Mouse (Mus musculus) embryonic facial prominence, embryonic 15.5 days (tissue): ENCODE measurements around the gene Tlcd1. TPM values are rescaled to one million over a fixed set of nuclear protein-coding genes. Genes with fewer than 3 reads are reported as not detected.

Experiments used
- ATAC-seq: fragments of 200-750 bp; cut with Nextera tagmentation; 2 replicates; pipeline ENCODE4 v1.8.0; 2017; ENCODE audit warnings: low read depth, moderate TSS enrichment; ENCODE audit not compliant: insufficient number of reproducible peaks, low FRiP score, low TSS enrichment
- H3K27ac ChIP-seq: fragments of 300-500 bp; sonication (generic); replicated peaks from 2 replicates; pipeline ENCODE4 v1.5.1; 2015; ENCODE audit warnings: mild to moderate bottlenecking, inconsistent platforms
- H3K27me3 ChIP-seq: fragments of 300-500 bp; sonication (generic); 2 replicates; pipeline ENCODE4 v1.6.1; 2015; ENCODE audit warnings: inconsistent platforms
- H3K36me3 ChIP-seq: fragments of 300-500 bp; sonication (generic); 2 replicates; pipeline ENCODE4 v1.6.1; 2015; ENCODE audit warnings: mild to moderate bottlenecking, inconsistent platforms
- H3K4me1 ChIP-seq: fragments of 300-500 bp; sonication (generic); 2 replicates; pipeline ENCODE4 v1.6.1; 2015; ENCODE audit warnings: inconsistent platforms
- H3K4me2 ChIP-seq: fragments of 300-500 bp; sonication (generic); replicated peaks from 2 replicates; pipeline ENCODE4 v1.6.1; 2015; ENCODE audit warnings: mild to moderate bottlenecking, inconsistent platforms
- H3K4me3 ChIP-seq: fragments of 300-500 bp; sonication (generic); replicated peaks from 2 replicates; pipeline ENCODE4 v1.5.1; 2015; ENCODE audit warnings: mild to moderate bottlenecking, inconsistent platforms
- H3K9ac ChIP-seq: fragments of 300-500 bp; sonication (generic); 2 replicates; pipeline ENCODE4 v1.6.1; 2015; ENCODE audit warnings: inconsistent platforms
- H3K9me3 ChIP-seq: fragments of 300-500 bp; sonication (generic); replicated peaks from 2 replicates; pipeline ENCODE4 v1.6.1; 2016; ENCODE audit warnings: inconsistent platforms
- WGBS: fragments of 180-500 bp; shearing (Covaris S2); methylation state at CpG from one replicate; pipeline ENCODE4 v1.1.7; 2015; 5-methylcytosine and 5-hydroxymethylcytosine counted together
- polyA plus RNA-seq: library from polyadenylated mRNA; unstranded; fragments of >200 nt; fragmentation: Nextera tagmentation; extraction: Ambion mirVana; gene quantifications from 2 replicates; pipeline ENCODE4 v1.2.1, GENCODE M21; 2015

Tlcd1 gene
- polyA plus RNA-seq, 1 experiment from 2014 or later = 32.8 TPM

DNA sequence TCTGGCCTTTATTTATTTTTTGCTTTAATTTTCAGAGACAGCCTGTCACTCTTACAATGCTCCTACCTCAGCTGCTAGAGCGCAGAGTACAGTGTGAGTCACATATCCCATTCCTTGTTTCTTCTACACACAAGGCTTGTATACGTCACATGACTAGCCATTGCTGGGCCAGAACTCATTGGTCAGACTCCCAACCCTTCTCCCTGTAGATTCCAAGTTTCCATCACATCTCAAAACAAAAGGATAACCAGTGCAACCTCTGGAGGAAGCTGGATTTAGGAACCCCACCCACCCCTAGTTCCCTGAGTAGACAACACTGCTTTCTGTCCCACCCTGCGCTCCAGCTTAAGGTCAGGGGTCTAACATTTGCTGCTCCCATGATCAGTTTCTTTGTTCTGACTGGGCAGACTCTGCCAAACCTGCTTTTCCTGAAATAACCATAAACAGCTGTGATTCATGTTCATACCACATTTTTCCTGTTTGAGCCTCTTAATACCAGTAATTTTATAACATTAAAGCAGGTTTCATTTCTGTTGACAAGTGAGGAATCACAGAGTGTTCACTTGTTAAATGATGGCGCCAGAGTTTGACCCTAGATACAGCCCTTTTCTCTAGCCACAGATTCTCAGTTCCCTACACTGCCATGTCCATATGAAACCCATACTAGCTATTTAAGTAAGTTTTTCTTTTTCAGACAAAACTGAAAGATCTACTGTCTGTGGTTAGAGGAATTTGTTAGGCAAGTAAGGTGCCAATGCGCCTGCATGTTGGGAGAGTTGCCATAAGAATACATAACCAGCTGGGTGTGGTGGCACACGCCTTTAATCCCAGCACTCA is 29.6 kb upstream of the Tlcd1 start:
- 72% methylated on average over 6 of the region's 6 CpGs for WGBS
- no peaks in the 10 kb centered on the region for H3K27me3 ChIP-seq
- H3K9ac ChIP-seq = no peak overlapping the region
- peak overlapping the region; percentile 34; the same call in 1 of the 2 replicates for H3K27ac ChIP-seq
- ATAC-seq = no peak
- H3K36me3 ChIP-seq = peaks cover 67% of the 10 kb centered on the region
- no peak overlapping the region for H3K4me2 ChIP-seq
- peaks cover 1% of the 10 kb centered on the region for H3K4me1 ChIP-seq
- H3K9me3 ChIP-seq = no peaks in the 10 kb centered on the region
- H3K4me3 ChIP-seq = no peak overlapping the region

DNA sequence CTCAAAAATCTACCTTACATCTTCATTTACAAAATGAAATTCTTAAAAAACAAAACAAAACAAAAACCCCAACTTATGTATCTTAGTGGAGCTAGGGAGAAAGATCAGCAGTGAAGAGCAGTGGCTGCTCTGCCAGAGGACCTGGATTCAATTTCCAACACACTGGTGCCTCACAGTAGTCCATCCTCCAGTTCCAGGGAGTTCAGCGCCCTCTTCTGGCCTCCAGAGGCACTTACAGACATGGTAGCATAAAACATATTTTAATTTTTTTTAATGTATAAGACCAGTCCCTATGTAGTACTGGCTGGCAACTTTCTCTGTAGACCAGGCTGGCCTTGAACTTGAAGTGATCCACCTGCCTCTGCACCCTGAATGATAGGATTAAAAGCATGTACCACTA is 25.4 kb upstream of the Tlcd1 start:
- no peak for ATAC-seq
- H3K9ac ChIP-seq = no peak overlapping the region
- 29% methylated on average over 1 of the region's 1 CpGs for WGBS
- no peak overlapping the region for H3K4me3 ChIP-seq
- peaks cover 50% of the 10 kb centered on the region for H3K36me3 ChIP-seq
- H3K4me1 ChIP-seq = peaks cover 25% of the 10 kb centered on the region
- no peak overlapping the region for H3K4me2 ChIP-seq
- no peaks in the 10 kb centered on the region for H3K9me3 ChIP-seq
- no peaks in the 10 kb centered on the region for H3K27me3 ChIP-seq
- H3K27ac ChIP-seq = no peak overlapping the region

DNA sequence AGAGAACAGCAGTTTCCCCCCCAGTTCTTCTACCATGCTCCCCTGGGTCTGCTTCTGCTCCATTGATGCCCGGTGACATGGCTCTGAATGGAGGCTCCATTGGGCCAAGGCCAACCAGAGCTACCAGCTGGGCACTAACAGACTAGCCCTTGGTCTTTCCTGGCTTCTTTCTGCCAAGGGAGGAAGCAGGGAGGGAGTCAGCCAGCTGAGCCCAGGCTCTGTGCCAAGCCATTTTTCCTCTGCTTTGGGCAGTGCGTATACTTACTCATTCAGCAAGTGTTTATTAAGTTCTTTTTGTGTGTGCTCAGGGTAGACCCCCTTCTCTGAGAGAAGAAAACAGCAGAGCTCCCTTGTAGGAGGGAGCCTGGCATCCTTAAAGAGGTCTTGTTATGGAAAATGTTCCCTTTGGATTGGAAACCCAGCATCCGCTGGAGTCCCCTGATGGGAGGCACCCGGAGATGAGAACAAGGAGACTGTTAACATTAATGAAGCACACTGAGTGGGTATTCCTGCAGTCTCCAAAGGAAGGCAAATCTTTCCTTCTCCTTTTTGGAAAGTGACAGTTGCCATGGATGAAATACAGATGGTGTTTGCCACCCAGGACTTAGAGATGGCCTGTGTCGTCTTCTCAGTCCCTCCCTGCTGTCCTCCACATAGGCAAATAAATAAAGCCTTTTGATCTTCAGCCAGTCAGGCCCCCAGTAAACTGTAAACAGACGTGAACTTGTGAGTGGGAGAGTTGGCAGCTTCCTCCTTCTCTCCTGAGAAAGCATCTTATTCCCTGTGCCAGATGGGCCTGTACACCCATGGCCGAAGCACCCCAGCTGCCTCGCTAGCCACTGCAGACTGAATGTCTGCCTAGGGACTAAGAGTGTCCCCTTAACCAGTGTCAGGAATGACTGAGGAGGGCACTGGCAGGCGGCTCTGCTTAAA is 23.9 kb upstream of the Tlcd1 start:
- Histone ChIP-seq H3K4me1 (peaks cover 28% of the 10 kb centered on the region), H3K4me3 (no peak overlapping the region), H3K4me2 (no peak overlapping the region), H3K27me3 (no peaks in the 10 kb centered on the region), H3K36me3 (peaks cover 54% of the 10 kb centered on the region), H3K27ac (peak overlapping the region; percentile 81), H3K9me3 (no peaks in the 10 kb centered on the region), H3K9ac (no peak overlapping the region)
- ATAC-seq = no peak
- 43% methylated on average over 9 of the region's 9 CpGs for WGBS

DNA sequence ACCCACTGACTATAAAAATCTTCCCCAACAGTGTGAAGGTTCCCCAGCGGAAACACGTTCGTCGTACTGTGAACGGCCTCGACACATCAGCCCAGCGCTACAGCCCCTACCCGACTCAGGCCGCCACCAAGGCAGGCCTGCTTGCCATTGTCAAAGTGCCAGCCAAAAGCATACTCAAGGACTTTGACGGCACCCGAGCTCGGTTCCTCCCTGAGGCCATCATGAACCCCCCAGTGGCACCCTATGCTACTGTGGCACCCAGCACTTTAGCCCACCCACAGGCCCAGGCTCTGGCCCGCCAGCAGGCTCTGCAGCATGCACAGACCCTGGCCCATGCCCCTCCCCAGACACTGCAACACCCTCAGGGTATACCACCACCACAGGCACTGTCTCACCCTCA is 22.7 kb upstream of the Tlcd1 start:
- 87% methylated on average over 13 of the region's 13 CpGs for WGBS
- Histone ChIP-seq H3K27ac (no peak overlapping the region; the same call in 1 of the 2 replicates), H3K27me3 (no peaks in the 10 kb centered on the region), H3K4me1 (peaks cover 29% of the 10 kb centered on the region), H3K4me3 (no peak overlapping the region), H3K36me3 (peaks cover 56% of the 10 kb centered on the region), H3K4me2 (no peak overlapping the region), H3K9me3 (no peaks in the 10 kb centered on the region), H3K9ac (no peak overlapping the region)
- ATAC-seq = no peak

DNA sequence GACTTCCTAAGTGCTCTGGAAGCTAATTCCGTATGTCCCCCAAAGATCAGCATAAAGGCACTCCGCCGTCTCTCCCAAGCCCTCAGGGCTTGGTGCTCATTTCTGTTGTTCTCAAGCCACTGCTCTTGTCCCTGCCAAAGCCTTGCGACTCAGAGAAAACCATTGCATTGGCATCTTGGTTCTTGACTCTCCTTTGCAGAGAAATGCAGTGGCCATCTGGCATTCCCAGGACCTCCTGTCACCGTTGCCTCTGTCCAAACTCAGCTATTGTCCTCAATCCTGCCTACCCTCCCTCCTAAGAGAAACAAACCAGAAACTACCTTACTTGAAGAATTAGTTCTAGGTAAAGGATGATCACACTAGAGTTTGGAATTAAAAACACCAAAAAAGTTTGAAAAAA is 20.8 kb upstream of the Tlcd1 start:
- no peak for ATAC-seq
- no peak overlapping the region for H3K9ac ChIP-seq
- H3K4me2 ChIP-seq = no peak overlapping the region
- peaks cover 43% of the 10 kb centered on the region for H3K4me1 ChIP-seq
- H3K27me3 ChIP-seq = no peaks in the 10 kb centered on the region
- no peaks in the 10 kb centered on the region for H3K9me3 ChIP-seq
- 62% methylated on average over 5 of the region's 5 CpGs for WGBS
- H3K36me3 ChIP-seq = peaks cover 59% of the 10 kb centered on the region
- H3K4me3 ChIP-seq = no peak overlapping the region
- peak overlapping the region; percentile 39 for H3K27ac ChIP-seq

DNA sequence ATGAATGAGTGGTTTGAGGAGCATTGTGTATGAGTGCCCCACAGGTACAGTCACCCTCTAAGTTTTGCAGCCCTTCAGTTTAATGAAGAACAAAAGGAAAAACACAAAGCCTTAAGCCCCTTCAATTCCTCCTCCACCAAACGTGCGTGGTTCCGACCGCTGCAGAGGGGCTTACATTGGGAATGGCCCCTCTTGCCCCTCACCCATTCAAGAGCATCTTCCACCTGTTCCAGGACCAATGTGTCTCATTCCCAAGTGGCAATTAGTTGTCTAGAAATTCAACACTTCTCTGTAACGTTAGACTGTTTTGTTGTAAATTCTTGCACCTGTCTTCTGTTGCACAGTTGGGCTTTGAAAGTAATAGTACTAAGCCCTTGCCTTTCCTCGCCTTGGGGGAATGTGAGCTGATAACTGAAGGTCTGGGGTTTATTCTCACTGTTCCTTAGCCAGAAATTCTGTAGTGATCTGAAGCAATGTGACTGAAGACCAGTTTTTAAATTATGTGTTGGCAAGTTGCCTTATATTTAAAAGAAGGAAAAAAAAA is 20.3 kb upstream of the Tlcd1 start:
- 57% methylated on average over 6 of the region's 6 CpGs for WGBS
- peaks cover 48% of the 10 kb centered on the region for H3K4me1 ChIP-seq
- H3K9me3 ChIP-seq = no peaks in the 10 kb centered on the region
- no peak for ATAC-seq
- H3K27me3 ChIP-seq = no peaks in the 10 kb centered on the region
- peaks cover 59% of the 10 kb centered on the region for H3K36me3 ChIP-seq
- no peak overlapping the region for H3K27ac ChIP-seq
- no peak overlapping the region for H3K9ac ChIP-seq
- H3K4me3 ChIP-seq = no peak overlapping the region
- no peak overlapping the region for H3K4me2 ChIP-seq

DNA sequence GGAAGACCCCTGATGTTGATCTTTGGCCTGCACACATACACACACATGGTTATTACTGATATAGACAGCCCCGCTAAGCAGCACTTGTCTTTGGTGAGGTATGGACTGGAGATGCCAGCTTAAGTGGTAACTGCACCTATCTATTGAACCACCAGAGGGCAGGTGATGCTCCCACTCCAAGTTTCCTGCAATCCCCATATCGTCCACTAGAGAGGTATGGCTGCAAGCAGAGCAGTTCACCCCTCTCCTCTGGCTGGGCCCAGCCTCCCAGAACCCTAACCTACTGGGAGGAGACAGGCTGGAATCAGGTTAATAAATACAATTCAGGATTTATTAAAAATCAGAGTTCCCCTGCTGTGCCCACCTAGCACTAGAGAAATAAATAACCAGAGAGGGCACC is 17.4 kb upstream of the Tlcd1 start:
- H3K4me1 ChIP-seq = peaks cover 52% of the 10 kb centered on the region
- H3K36me3 ChIP-seq = peaks cover 64% of the 10 kb centered on the region
- H3K9ac ChIP-seq = no peak overlapping the region
- 28% methylated on average over 2 of the region's 2 CpGs for WGBS
- no peaks in the 10 kb centered on the region for H3K9me3 ChIP-seq
- H3K4me2 ChIP-seq = no peak overlapping the region
- H3K27ac ChIP-seq = no peak overlapping the region
- H3K27me3 ChIP-seq = no peaks in the 10 kb centered on the region
- no peak overlapping the region for H3K4me3 ChIP-seq
- ATAC-seq = no peak

DNA sequence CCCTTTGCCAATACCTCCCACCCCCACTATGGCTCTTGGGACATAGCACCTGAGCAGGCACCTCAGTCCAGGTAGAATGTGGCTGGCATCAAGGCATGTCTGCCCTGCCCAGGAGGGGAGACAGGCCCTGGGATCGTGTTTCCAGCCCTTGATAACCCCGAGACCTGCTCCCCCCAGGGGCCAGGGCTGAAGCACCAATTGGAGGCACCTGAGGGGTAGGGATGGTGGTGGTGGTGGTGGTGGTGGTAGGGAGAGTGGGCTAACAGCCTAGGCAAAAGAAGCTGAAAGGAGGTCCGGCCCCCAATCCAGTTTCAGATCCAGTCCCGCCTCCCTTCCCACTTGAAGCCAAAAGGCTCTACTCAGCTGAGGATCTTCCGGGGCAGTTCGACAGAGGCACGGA is 17.0 kb upstream of the Tlcd1 start:
- Histone ChIP-seq H3K9me3 (no peaks in the 10 kb centered on the region), H3K9ac (no peak overlapping the region), H3K27ac (0 out of 2 replicates have a peak overlapping the region, but pooled peaks have one; percentile 11), H3K4me3 (no peak overlapping the region), H3K4me2 (no peak overlapping the region), H3K36me3 (peaks cover 59% of the 10 kb centered on the region), H3K27me3 (no peaks in the 10 kb centered on the region), H3K4me1 (peaks cover 50% of the 10 kb centered on the region)
- WGBS = 70% methylated on average over 7 of the region's 7 CpGs
- no peak for ATAC-seq

DNA sequence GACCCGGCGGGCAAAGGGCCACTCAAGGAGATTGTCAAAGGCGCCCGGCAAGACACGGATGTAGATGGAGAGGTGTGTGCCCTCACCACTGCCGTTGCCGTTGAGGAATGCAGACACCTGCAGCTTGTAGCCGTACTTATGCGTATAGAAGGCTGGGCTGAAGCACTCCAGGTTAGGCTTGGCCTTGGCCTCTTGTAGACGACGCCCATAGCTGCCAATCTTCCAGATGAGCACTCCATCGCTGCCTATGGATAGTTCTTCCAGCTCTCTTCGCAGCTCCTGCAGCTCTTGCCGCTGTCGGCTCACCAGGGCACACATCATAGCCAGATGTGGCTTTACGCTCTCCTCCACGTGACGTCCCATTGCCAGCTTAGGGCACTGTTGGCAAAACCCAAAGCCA is 16.3 kb upstream of the Tlcd1 start:
- no peak for ATAC-seq
- WGBS = 78% methylated on average over 18 of the region's 18 CpGs
- peaks cover 50% of the 10 kb centered on the region for H3K4me1 ChIP-seq
- no peak overlapping the region for H3K4me2 ChIP-seq
- no peak overlapping the region for H3K4me3 ChIP-seq
- H3K27me3 ChIP-seq = no peaks in the 10 kb centered on the region
- H3K9me3 ChIP-seq = no peaks in the 10 kb centered on the region
- H3K36me3 ChIP-seq = peaks cover 55% of the 10 kb centered on the region
- peak overlapping the region; percentile 11; the same call in 1 of the 2 replicates for H3K27ac ChIP-seq
- H3K9ac ChIP-seq = no peak overlapping the region

DNA sequence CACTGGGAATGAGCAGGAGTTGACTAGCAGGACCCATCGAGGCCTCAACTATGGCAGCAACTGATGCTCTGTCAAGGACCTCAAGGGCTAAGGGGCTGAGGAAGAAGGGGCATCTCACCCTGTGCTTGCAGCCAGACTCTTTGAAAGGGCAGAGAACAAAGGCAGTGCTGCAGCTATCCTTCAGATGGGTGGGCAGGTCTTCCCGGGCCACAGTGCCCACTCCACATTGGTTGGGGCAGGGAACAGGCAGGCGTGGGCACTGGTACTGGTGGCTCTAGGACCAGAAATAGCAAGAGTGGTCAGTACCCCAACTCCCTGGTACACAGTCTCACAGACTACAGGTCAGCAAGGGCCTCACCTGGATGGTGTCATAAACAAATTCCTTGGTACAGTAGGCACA is 15.8 kb upstream of the Tlcd1 start:
- ATAC-seq = no peak
- no peaks in the 10 kb centered on the region for H3K27me3 ChIP-seq
- H3K36me3 ChIP-seq = peaks cover 55% of the 10 kb centered on the region
- WGBS = 88% methylated on average over 3 of the region's 3 CpGs
- peaks cover 51% of the 10 kb centered on the region for H3K4me1 ChIP-seq
- no peaks in the 10 kb centered on the region for H3K9me3 ChIP-seq
- H3K4me3 ChIP-seq = no peak overlapping the region
- H3K9ac ChIP-seq = no peak overlapping the region
- H3K27ac ChIP-seq = peak overlapping the region; percentile 11; the same call in 1 of the 2 replicates
- no peak overlapping the region for H3K4me2 ChIP-seq

DNA sequence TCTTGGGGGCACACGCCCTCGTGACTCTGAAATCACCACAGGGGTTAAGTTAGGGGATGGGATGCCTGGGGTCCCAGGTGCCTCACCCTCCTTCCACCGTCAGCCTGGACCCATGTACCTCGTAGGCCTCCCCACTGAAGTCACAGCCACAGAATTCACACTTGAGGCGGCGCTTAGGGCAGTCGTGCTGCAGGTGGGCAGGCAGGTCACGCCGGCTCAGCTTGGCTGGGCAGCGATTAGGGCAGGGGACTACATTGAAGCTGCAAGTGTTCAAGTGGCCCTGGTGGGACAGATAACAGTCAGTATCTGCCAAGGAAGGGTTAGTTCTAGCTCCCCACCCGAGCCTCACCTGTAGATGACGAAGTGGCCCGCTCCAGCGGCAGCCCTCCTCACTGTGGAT is 15.3 kb upstream of the Tlcd1 start:
- Histone ChIP-seq H3K27me3 (no peaks in the 10 kb centered on the region), H3K36me3 (peaks cover 55% of the 10 kb centered on the region), H3K9me3 (no peaks in the 10 kb centered on the region), H3K4me1 (peaks cover 56% of the 10 kb centered on the region), H3K27ac (no peak overlapping the region; the same call in 1 of the 2 replicates), H3K9ac (no peak overlapping the region), H3K4me3 (no peak overlapping the region), H3K4me2 (no peak overlapping the region)
- 88% methylated on average over 14 of the region's 14 CpGs for WGBS
- ATAC-seq = no peak
